Mouse (Mus musculus) ovary, postnatal 10 days (tissue): Measurements from ENCODE around the gene Dmrtc2.

ENCODE experiments used
- DNase-seq: peaks from one replicate; pipeline ENCODE4 v3.0.0; 2022; ENCODE audit warnings: low spot score

Dmrtc2 gene

DNA sequence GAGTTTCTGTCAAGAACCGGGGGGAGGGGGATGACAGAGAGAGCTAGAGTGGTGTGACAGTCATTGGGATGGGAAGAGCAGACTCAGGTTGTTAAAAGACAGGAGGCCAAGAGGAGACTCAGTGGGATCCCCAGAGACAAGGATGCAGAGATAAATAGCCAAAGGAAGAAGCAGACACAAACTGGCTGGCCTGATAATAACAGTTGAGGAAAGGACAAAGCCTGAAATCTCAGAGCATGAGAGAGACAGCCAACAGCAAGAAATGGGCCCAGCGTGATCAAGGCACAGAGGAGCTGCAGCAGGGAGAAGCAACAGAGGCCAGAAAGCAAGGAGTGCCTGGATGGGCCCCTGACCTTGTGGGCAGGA is 32.4 kb downstream of the Dmrtc2 start:
- DNase-seq = no peak

DNA sequence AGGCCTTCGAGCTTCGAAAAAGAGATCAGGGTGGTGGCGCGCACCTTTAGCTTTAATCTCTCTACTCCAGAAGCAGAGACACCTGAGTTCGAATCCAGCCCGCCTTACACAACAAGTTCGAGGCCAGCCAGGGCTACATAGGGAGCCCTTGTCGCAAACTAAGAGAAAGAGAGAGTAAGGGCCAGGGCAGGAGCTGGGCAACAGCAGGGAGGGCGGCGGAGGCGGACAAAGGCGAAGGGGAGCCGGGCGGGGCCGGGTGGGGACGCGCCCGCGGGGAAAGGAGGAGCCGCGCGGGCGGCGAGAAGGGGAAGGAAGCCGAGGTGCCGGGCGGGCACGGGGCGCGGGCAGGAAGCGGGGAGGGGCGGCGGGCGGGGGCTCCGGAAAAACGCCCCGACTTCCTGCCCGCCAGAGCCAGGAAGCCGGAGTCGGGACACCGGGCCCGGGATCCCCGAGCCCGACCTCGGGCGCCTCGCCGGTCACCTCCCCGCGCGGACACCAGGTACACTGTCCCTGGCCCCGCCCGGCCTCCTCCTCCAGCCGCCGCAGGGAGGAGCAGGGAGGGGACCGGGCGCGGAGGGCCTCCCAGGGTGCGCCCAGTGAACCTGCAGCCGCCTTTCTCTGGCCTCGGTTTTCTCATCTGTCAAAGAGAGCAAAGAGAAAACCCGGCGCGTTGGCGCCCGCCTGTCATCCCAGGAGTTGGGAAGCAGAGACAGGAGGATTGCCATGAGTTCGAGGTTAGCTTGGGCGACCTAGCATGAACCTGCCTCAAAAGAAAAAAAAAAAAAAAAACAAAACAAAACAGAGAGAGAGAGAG is 33.0 kb downstream of the Dmrtc2 start, which contains the start of gene Arhgef1:
Gene Arhgef1, plus strand, starts transcription at position 283 of the 814 bp plus-strand sequence.
- peak; percentile 52 for DNase-seq

DNA sequence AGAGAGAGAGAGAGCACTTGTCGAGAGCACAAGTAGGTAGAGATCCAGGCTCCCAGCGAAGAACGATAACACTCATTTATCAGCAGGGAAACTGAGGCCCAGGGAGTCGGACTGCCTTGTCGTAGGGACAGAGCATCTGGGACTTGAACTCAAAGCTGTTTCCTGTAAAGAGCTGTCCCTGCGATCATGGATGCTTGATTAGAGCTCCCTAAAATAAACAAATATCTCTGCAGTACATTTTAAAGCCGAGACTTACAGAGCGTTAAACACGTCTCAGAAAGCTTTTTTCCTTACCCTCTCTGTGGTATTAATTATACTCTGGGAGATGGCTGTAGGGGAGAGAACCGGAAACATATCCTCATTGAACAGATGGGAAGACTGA is 33.6 kb downstream of the Dmrtc2 start:
- DNase-seq = no peak

DNA sequence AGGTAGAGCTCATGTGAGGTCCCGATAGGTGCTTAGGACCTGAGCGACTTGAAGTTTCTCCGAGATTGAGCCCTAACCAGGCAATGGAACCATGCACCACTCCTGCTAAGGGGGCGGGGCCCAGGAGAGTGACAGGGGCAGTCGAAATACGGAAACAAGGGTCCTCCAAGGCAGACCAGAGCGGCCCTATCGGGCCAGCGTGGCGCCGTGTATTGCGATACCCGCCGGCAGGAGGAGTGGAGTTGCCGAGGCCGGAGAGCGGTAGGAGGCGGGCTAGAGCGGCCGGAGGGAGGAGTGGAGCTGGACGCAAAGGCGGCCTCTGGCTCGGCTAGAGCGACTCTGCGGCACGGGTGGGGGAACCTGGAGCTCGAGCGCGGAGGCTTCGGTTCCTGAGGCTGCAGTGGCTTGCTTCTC is 34.2 kb downstream of the Dmrtc2 start:
- peak; percentile 82 for DNase-seq

DNA sequence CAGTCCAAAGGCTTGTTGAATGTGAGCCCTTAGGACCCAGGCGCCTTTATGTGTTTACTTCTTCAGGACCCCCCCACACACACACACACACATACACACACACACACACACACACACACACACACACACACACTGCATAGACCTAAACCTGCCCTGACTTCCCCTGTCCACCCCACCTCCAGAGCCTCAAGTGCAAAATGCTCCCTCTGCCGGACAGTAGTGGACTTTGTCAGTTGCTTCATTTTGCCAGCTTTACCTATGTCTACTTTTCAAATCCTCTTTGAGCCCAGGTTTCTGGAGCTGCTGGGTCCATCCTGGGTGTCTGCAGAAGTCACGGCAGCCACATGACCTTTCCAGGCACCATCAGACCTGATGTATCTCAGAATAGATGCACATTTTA is 35.1 kb downstream of the Dmrtc2 start:
- DNase-seq = no peak

DNA sequence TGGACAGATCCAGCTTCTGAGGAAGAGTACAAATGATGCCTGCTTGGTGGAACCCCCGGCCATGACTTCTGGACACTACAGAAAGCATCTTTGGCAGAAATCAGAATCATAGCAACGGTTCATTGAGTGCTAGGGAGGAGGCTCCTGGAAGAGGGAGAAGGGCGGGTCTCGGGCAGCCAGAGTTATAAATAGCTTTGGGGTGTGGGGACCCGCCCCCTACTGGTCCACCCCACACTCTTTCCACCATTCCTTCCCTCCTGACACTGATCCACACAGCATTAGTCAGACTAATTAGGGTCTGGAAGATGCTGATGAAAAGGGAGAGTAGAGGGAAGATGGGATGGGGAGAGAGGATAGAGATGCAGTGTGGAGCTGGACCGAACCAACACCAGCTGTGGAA is 36.7 kb downstream of the Dmrtc2 start:
- DNase-seq = no peak

DNA sequence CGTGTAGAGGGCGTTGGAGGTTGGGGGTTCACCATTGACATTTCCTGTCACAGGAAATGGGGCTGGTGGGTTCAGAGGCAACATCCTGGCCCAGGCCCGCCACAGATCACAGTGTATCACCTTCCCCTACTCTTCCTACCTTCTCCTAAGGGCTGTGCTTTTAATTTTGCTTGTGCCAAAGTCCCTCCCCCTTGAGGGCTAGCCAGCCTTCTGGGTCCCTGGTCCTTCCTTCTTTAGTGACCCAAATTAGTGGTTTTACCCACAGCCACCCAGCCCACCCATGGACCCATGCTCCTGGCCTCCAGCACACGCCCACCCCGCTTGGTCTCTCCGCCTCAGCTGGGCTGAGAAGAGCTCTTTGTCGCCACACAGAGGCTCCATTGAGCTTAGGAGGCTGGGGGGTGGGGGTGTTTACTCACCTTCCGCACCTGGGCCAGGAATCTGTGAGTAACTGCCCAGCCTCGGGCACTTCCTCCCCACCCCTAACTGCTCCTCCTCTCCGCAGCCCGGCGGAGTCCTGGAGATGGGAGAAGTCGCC is 37.4 kb downstream of the Dmrtc2 start:
- no peak for DNase-seq

DNA sequence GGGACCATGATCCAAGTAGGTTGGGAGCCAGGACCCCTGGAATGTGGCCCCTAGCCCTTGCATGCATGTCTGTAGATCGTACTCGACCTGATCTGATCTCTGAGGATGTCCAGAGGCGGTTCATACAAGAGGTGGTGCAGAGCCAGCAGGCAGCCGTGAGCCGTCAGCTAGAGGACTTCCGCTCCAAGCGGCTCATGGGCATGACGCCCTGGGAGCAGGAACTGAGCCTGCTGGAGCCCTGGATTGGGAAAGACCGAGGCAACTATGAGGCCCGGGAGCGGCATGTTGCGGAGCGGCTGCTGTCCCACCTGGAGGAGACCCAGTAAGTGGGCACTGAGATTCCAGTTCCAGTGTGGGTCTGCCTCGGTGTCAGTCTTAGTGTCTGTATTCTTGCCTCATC is 42.6 kb downstream of the Dmrtc2 start:
- DNase-seq = no peak

DNA sequence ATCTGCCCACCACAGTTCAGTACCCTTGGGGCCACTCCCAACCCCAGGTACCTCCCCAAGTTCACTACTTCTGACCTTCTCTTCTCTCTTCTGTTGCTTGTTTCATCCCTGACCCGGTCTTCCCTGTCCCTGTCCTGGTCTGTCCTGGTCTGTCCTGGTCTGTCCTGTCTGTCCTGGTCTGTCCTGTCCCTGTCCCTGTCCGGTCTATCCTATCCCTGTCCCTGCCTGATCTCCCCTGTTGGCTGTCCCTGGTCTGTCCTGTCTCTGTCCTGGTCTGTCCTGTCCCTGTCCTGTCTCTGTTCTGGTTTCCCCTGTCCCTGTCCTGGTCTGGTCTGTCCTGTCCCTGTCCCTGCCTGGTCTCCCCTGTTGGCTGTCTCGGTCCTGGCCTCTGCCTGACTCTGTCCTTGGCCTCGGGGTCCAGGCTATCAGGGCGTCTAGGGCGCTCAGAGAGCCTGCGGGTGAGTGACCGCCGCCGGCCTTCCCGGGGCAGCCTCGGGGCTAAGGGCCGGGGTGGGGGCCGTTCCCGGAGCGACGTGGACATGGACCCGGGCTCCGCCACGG is 49.0 kb downstream of the Dmrtc2 start:
- no peak for DNase-seq

DNA sequence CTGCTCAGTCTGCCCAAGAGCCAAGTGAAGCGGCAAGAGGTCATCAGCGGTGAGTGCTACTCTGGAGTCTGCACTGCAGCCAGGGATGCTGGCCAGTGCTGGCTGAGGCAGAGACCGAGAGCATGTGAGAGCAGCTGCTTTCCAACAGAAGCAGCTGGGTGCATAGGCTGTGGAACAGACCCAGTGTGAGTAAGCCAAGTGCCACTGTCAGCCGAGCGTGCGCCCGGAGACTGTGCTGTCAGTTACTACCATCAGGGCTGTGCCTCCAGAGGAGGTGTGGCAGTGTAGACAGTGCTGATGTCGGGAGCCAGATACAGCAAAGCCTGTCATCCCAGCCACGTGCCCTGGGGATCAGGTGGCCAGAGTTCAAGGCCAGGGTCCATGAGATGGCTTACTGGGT is 49.9 kb downstream of the Dmrtc2 start:
- no peak for DNase-seq
